In genomic region chr13:55447543-55447943, GRCm38 (mm10) we compare ENCODE assay signal across 10 mouse cellular contexts. TPM values are rescaled to one million over a fixed set of nuclear protein-coding genes. Genes with fewer than 3 reads are reported as not detected.
DNase-seq lines count a peak whose midpoint lies in the region; ATAC-seq lines count a peak whose summit lies in the region.
"Had no signal": no experiment of that assay in that cellular context is flagged by ENCODE, and none has a peak within 500 bp of the region (broad histone marks: within the 10 kb centered on the region; RNA-seq: fewer than 3 reads in every experiment).

No protein-coding gene starts in this region.

- ATAC-seq in forebrain, embryonic 13.5 days = no peak
- no peak for ATAC-seq in forebrain, embryonic 16.5 days
- ATAC-seq in hematopoietic stem cell, adult 5-6 weeks (replicated peaks in 1 of 2; ENCODE audit: insufficient read depth in 1 of 2, low FRiP score in 2 of 2, low TSS enrichment in 1 of 2, low read depth in 1 of 2, poor library complexity in 2 of 2, severe bottlenecking in 2 of 2) = peak; percentile 30 to 38; a peak in 3 of 4 replicates
- no peak for ATAC-seq in frontal cortex, adult (ENCODE audit: low TSS enrichment)

- H3K4me2 ChIP-seq in forebrain, embryonic 13.5 days = peak overlapping the region; percentile 90; the same call in 1 of the 2 replicates
- no peak overlapping the region for H3K4me2 ChIP-seq in forebrain, embryonic 16.5 days (ENCODE audit: low read length)

- H3K27ac ChIP-seq in forebrain, embryonic 13.5 days = no peak overlapping the region
- H3K27ac ChIP-seq in forebrain, embryonic 16.5 days (ENCODE audit: low read length) = no peak overlapping the region
- H3K27ac ChIP-seq: hindbrain, embryonic 15.5 days had no signal

- H3K4me1 ChIP-seq in forebrain, embryonic 13.5 days = peaks cover 38% of the 10 kb centered on the region
- peaks cover 29% of the 10 kb centered on the region for H3K4me1 ChIP-seq in forebrain, embryonic 16.5 days (replicated peaks; ENCODE audit: control insufficient read depth, insufficient read depth, low read length)

- no peak overlapping the region for H3K4me3 ChIP-seq in forebrain, embryonic 13.5 days
- H3K4me3 ChIP-seq in forebrain, embryonic 16.5 days (replicated peaks; ENCODE audit: low read length) = no peak overlapping the region
- H3K4me3 ChIP-seq: hindbrain, embryonic 15.5 days had no signal

- peaks cover 37% of the 10 kb centered on the region for H3K36me3 ChIP-seq in forebrain, embryonic 13.5 days (ENCODE audit: poor library complexity, severe bottlenecking)
- peaks cover 9% of the 10 kb centered on the region for H3K36me3 ChIP-seq in forebrain, embryonic 16.5 days (ENCODE audit: control insufficient read depth, insufficient read depth)

- no peaks in the 10 kb centered on the region for H3K9me3 ChIP-seq in forebrain, embryonic 13.5 days (replicated peaks)
- no peaks in the 10 kb centered on the region for H3K9me3 ChIP-seq in forebrain, embryonic 16.5 days (ENCODE audit: control insufficient read depth, low read length)
- H3K9me3 ChIP-seq: hindbrain, embryonic 15.5 days had no signal

- H3K9ac ChIP-seq in forebrain, embryonic 13.5 days = peak overlapping the region; percentile 30; the same call in 1 of the 2 replicates
- H3K9ac ChIP-seq in forebrain, embryonic 16.5 days (replicated peaks; ENCODE audit: low read depth, low read length) = no peak overlapping the region
- H3K9ac ChIP-seq: hindbrain, embryonic 15.5 days had no signal

- 53% methylated on average over 3 of the region's 3 CpGs for WGBS in forebrain, embryonic 13.5 days
- WGBS in forebrain, embryonic 16.5 days = 76% methylated on average over 3 of the region's 3 CpGs

- DNase-seq in B cell, adult 2 months = peak; percentile 66 to 68
- DNase-seq in monocyte, adult 2 months (ENCODE audit: low read depth in 1 of 2, low spot score in 2 of 2) = peak; percentile 77 to 79
- no peak for DNase-seq in right cerebral cortex, adult 2 months (ENCODE audit: low spot score in 2 of 2)
- DNase-seq in urinary bladder, postnatal 14 days (ENCODE audit: low spot score) = no peak

- H3K27me3 ChIP-seq in forebrain, embryonic 13.5 days = no peaks in the 10 kb centered on the region
- H3K27me3 ChIP-seq in forebrain, embryonic 16.5 days (replicated peaks; ENCODE audit: control insufficient read depth, insufficient read depth, low read length) = no peaks in the 10 kb centered on the region
- H3K27me3 ChIP-seq: hindbrain, embryonic 15.5 days had no signal

RNA-seq across cellular contexts. Expression of gene Grk6, which starts 2.7 kb away (rescaled TPM):
- 24.9 and 26.9 TPM in 2 replicates for polyA plus RNA-seq in forebrain, embryonic 13.5 days (2015; fragmentation: Nextera tagmentation; extraction: Ambion mirVana)
- polyA plus RNA-seq in forebrain, embryonic 16.5 days (2015; fragmentation: Nextera tagmentation; extraction: Ambion mirVana) = 39.4 and 40.1 TPM in 2 replicates
- total RNA-seq in hematopoietic stem cell, adult 5-6 weeks (2017) = 77.8 and 80.9 TPM in 2 replicates

RNA-seq across cellular contexts. Expression of gene Prr7, which starts 16.5 kb away (rescaled TPM):
- polyA plus RNA-seq in forebrain, embryonic 13.5 days (2015; fragmentation: Nextera tagmentation; extraction: Ambion mirVana) = 1.6 and 2.2 TPM in 2 replicates
- polyA plus RNA-seq in forebrain, embryonic 16.5 days (2015; fragmentation: Nextera tagmentation; extraction: Ambion mirVana) = 4.1 and 4.3 TPM in 2 replicates
- 0.25 TPM in 1 of 2 replicates, not detected in the other for total RNA-seq in hematopoietic stem cell, adult 5-6 weeks (2017)

RNA-seq across cellular contexts. Expression of gene F12, which starts 20.9 kb away (rescaled TPM):
- not detected in 2 replicates for polyA plus RNA-seq in forebrain, embryonic 13.5 days (2015; fragmentation: Nextera tagmentation; extraction: Ambion mirVana)
- not detected in 2 replicates for polyA plus RNA-seq in forebrain, embryonic 16.5 days (2015; fragmentation: Nextera tagmentation; extraction: Ambion mirVana)
- not detected in 2 replicates for total RNA-seq in hematopoietic stem cell, adult 5-6 weeks (2017)
- total RNA-seq: ES-E14 had no signal

RNA-seq across cellular contexts. Expression of gene Pfn3, which starts 32.5 kb away (rescaled TPM):
- 0.60 TPM in 1 of 2 replicates, not detected in the other for polyA plus RNA-seq in forebrain, embryonic 13.5 days (2015; fragmentation: Nextera tagmentation; extraction: Ambion mirVana)
- polyA plus RNA-seq in forebrain, embryonic 16.5 days (2015; fragmentation: Nextera tagmentation; extraction: Ambion mirVana) = 0.43 and 0.84 TPM in 2 replicates
- total RNA-seq in hematopoietic stem cell, adult 5-6 weeks (2017) = not detected in 2 replicates
- total RNA-seq: ES-E14 had no signal

RNA-seq across cellular contexts. Expression of gene Dbn1, which starts 40.4 kb away (rescaled TPM):
- polyA plus RNA-seq in forebrain, embryonic 13.5 days (2015; fragmentation: Nextera tagmentation; extraction: Ambion mirVana) = 639 and 641 TPM in 2 replicates
- polyA plus RNA-seq in forebrain, embryonic 16.5 days (2015; fragmentation: Nextera tagmentation; extraction: Ambion mirVana) = 792 and 816 TPM in 2 replicates
- 0.60 and 2.3 TPM in 2 replicates for total RNA-seq in hematopoietic stem cell, adult 5-6 weeks (2017)

Comparison
In these comparisons a context has a peak if more than half of its experiments do, and no peak if none do; other contexts are left out.
1. ATAC-seq: peak in hematopoietic stem cell, adult 5-6 weeks (2 of 2); none in forebrain, embryonic 13.5 days (single experiment), forebrain, embryonic 16.5 days (single experiment) and frontal cortex, adult (single experiment).
2. DNase-seq: peak in B cell, adult 2 months (2 of 2) and monocyte, adult 2 months (2 of 2); none in right cerebral cortex, adult 2 months (0 of 2) and urinary bladder, postnatal 14 days (single experiment).